Mouse (Mus musculus) liver, embryonic 16.5 days (tissue): ENCODE results near the gene Lrch1. TPM values are rescaled to one million over a fixed set of nuclear protein-coding genes. Genes with fewer than 3 reads are reported as not detected.

ENCODE experiments used
- ATAC-seq: fragments of 200-750 bp; cut with Nextera tagmentation; 2 replicates; pipeline ENCODE4 v1.8.0; 2017; ENCODE audit warnings: low read depth, mild to moderate bottlenecking, moderate number of reproducible peaks, moderate library complexity
- H3K27ac ChIP-seq: fragments of 300-500 bp; sonication (generic); 2 replicates; pipeline ENCODE4 v1.5.1; 2014; ENCODE audit warnings: mild to moderate bottlenecking, low read length
- H3K27me3 ChIP-seq: fragments of 300-500 bp; sonication (generic); 2 replicates; pipeline ENCODE4 v1.6.1; 2014; ENCODE audit warnings: low read depth, low read length, mixed read lengths; ENCODE audit not compliant: control insufficient read depth, insufficient read depth
- H3K36me3 ChIP-seq: fragments of 300-500 bp; sonication (generic); 2 replicates; pipeline ENCODE4 v1.6.1; 2014; ENCODE audit warnings: mild to moderate bottlenecking; ENCODE audit not compliant: control insufficient read depth, insufficient read depth
- H3K4me1 ChIP-seq: fragments of 300-500 bp; sonication (generic); 2 replicates; pipeline ENCODE4 v1.6.1; 2014; ENCODE audit warnings: low read depth, low read length, mixed read lengths; ENCODE audit not compliant: control insufficient read depth
- H3K4me2 ChIP-seq: fragments of 300-500 bp; sonication (generic); 2 replicates; pipeline ENCODE4 v1.6.1; 2014; ENCODE audit warnings: low read depth, low read length, mixed read lengths
- H3K4me3 ChIP-seq: fragments of 300-500 bp; sonication (generic); 2 replicates; pipeline ENCODE4 v1.5.1; 2014; ENCODE audit warnings: low read depth, mild to moderate bottlenecking, low read length
- H3K9ac ChIP-seq: fragments of 300-500 bp; sonication (generic); 2 replicates; pipeline ENCODE4 v1.6.1; 2014; ENCODE audit warnings: low read depth, low read length
- H3K9me3 ChIP-seq: fragments of 300-500 bp; sonication (generic); replicated peaks from 2 replicates; pipeline ENCODE4 v1.6.1; 2016; ENCODE audit warnings: low read length; ENCODE audit not compliant: control insufficient read depth
- WGBS: fragments of 180-500 bp; shearing (Covaris S2); extraction: QIAGEN DNeasy Blood & Tissue Kit; methylation state at CpG from one replicate; pipeline ENCODE4 v1.1.7; 2014; ENCODE audit not compliant: insufficient replicate concordance; 5-methylcytosine and 5-hydroxymethylcytosine counted together
- polyA plus RNA-seq: library from polyadenylated mRNA; unstranded; fragments of >200 nt; fragmentation: Nextera tagmentation; extraction: Ambion mirVana; gene quantifications from 2 replicates; pipeline ENCODE4 v1.2.1, GENCODE M21; 2015

Gene Lrch1
- polyA plus RNA-seq, 1 experiment from 2014 or later: 4.5 TPM

DNA sequence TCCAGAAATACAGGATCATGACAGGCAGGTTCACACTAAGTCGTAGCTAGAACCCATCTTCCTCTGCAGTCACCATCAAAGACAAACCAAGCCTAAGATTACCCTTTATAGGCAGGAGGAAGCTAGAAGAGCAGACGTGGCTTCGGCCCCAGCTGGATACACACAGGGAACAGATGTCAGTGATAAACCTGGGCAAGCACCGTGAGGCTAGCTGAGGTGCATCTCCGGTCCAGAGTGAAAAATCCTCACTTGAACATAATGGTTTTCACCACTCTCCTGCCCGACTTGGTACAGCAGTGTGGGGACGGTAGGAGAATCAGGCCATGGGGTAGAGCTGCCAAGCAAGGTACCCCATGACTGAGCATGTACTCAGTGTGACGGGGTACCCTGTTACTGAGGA, 38.7 kb downstream of the Lrch1 start:
- ATAC-seq: peak; percentile 19; the same call in 1 of the 2 replicates

DNA sequence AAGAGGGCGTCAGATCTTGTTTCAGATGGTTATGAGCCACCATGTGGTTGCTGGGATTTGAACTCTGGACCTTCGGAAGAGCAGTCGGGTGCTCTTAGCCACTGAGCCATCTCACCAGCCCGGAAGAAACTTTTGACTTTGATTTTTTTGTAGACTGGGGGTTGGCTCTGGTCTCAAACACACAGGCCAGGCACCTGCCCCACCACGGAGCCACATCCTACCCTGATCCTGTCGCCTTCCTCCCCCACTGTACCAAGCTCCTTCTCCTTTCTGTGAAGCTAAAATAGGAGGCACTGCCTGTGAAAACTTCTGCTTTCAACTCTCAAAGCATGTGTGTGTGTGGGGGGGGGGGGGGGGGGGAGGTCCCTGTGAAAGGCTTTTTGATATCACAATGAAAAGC, 39.4 kb downstream of the Lrch1 start:
- Histone ChIP-seq H3K4me1 (peaks cover 4% of the 10 kb centered on the region; the same call in 1 of the 2 replicates), H3K9me3 (no peaks in the 10 kb centered on the region), H3K4me2 (no peak overlapping the region), H3K27ac (no peak overlapping the region), H3K27me3 (no peaks in the 10 kb centered on the region), H3K4me3 (no peak overlapping the region), H3K9ac (no peak overlapping the region), H3K36me3 (no peaks in the 10 kb centered on the region)
- no peak for ATAC-seq
- 46% methylated on average over 6 of the region's 6 CpGs for WGBS

More for the DNA sequence above, 38.7 kb downstream of the Lrch1 start:
- peaks cover 3% of the 10 kb centered on the region; the same call in 1 of the 2 replicates for H3K4me1 ChIP-seq
- H3K4me2 ChIP-seq: no peak overlapping the region
- no peak overlapping the region for H3K4me3 ChIP-seq
- no peaks in the 10 kb centered on the region for H3K36me3 ChIP-seq
- H3K9me3 ChIP-seq: no peaks in the 10 kb centered on the region
- no peaks in the 10 kb centered on the region for H3K27me3 ChIP-seq
- WGBS: 51% methylated on average over 8 of the region's 8 CpGs
- H3K9ac ChIP-seq: no peak overlapping the region
- H3K27ac ChIP-seq: no peak overlapping the region

- WGBS: 77% methylated on average over 8 of the region's 8 CpGs
- no peak overlapping the region for H3K4me2 ChIP-seq
- no peak overlapping the region for H3K9ac ChIP-seq
- no peak overlapping the region for H3K27ac ChIP-seq
- no peaks in the 10 kb centered on the region for H3K9me3 ChIP-seq
- no peaks in the 10 kb centered on the region for H3K36me3 ChIP-seq
- no peak for ATAC-seq
- H3K4me3 ChIP-seq: no peak overlapping the region
- H3K4me1 ChIP-seq: peaks cover 6% of the 10 kb centered on the region; the same call in 1 of the 2 replicates
- no peaks in the 10 kb centered on the region for H3K27me3 ChIP-seq
These were observed 40.0 kb downstream of the Lrch1 start for GRCm38 (mm10) chr14:74907706-74908105.

DNA sequence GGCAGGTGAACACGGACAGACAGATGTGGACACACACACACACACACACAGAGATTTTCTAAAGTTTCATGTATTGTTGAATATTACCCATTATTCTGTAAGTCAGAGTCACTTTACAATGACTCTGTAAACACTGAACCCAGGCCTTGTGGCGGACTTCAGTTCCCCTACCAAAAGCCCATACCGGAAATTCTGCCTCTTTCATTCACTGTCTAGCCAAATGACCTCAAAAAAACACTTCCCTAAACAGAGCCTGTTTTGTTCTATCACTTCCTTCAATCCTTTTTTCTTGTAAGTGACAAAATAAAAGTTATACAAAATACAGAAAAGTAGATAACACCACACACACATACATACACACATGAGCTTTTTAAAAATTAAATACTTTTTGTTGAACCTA, 41.7 kb downstream of the Lrch1 start:
- H3K27me3 ChIP-seq: no peaks in the 10 kb centered on the region
- no peak overlapping the region for H3K27ac ChIP-seq
- H3K36me3 ChIP-seq: no peaks in the 10 kb centered on the region
- peaks cover 7% of the 10 kb centered on the region for H3K4me1 ChIP-seq
- H3K9ac ChIP-seq: no peak overlapping the region
- 46% methylated on average over 3 of the region's 3 CpGs for WGBS
- ATAC-seq: no peak
- no peak overlapping the region for H3K4me3 ChIP-seq
- H3K9me3 ChIP-seq: no peaks in the 10 kb centered on the region
- H3K4me2 ChIP-seq: no peak overlapping the region

DNA sequence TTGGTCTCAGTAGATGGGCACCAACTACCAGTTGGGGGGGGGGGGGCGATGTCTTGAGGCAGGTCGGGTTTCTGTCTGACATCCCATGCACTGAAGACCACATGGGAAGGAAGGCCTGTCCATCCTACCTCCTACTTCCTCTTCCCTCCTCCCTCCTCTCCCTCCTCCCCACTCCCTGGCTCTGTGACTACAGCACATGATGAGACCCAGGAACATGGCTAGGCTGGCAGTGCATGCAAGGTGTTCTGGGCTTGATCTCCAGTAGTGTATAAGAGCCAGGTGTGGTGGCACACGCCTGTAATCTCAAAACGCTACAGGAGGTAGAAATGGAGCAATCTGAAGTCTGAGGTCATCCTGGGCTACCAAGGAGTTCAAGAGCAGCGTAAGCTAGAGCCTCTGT, 43.2 kb downstream of the Lrch1 start:
- Histone ChIP-seq H3K4me1 (peaks cover 17% of the 10 kb centered on the region), H3K27me3 (no peaks in the 10 kb centered on the region), H3K4me2 (no peak overlapping the region), H3K36me3 (no peaks in the 10 kb centered on the region), H3K4me3 (no peak overlapping the region), H3K27ac (no peak overlapping the region), H3K9ac (no peak overlapping the region), H3K9me3 (no peaks in the 10 kb centered on the region)
- 64% methylated on average over 5 of the region's 5 CpGs for WGBS
- no peak for ATAC-seq

- Histone ChIP-seq H3K4me2 (no peak overlapping the region), H3K36me3 (no peaks in the 10 kb centered on the region), H3K27me3 (no peaks in the 10 kb centered on the region), H3K4me1 (peaks cover 17% of the 10 kb centered on the region), H3K4me3 (no peak overlapping the region), H3K9me3 (no peaks in the 10 kb centered on the region), H3K27ac (no peak overlapping the region), H3K9ac (no peak overlapping the region)
- 78% methylated on average over 4 of the region's 4 CpGs for WGBS
- ATAC-seq: no peak
These were observed 44.6 kb downstream of the Lrch1 start for GRCm38 (mm10) chr14:74903047-74903446.

DNA sequence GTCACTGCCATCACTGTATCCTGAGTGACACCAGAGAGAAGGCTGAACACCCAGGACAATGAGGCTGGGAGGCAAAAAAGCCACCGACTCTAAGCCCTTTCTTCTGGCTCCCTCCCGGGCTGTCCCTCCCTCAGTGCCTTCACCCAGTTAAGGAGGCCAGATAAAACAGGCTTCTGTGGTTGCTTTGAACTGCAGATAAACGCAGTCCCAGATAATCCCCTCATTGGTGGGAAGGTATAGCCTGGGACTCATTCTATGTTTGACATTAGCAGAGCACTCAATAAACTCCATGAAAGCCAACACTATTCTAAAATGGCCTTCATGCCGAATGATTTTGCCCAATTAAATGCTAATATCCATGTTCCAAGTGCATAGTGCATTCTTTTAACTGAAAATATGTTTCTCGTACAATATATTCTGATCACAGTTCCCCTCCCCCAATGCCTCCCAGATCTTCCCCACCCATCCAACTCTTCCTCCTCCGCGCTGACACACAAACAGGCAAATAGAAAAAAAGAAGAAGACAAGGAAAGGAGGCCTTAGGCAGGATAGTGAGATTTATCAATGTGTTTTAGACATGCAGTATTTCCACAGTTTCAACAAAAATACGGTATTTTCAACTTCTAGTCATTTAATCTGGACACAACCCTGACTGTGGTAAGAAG, 46.8 kb downstream of the Lrch1 start:
- H3K9me3 ChIP-seq: no peaks in the 10 kb centered on the region
- H3K27ac ChIP-seq: peak overlapping the region; percentile 29
- H3K4me3 ChIP-seq: no peak overlapping the region
- ATAC-seq: peak; percentile 92
- peak overlapping the region; percentile 12 for H3K4me2 ChIP-seq
- H3K27me3 ChIP-seq: no peaks in the 10 kb centered on the region
- H3K4me1 ChIP-seq: peaks cover 14% of the 10 kb centered on the region
- 34% methylated on average over 8 of the region's 8 CpGs for WGBS
- H3K36me3 ChIP-seq: no peaks in the 10 kb centered on the region
- H3K9ac ChIP-seq: peak overlapping the region; percentile 30

GRCm38 (mm10) chr14:74899953-74900704, 47.5 kb downstream of the Lrch1 start:
- WGBS: 43% methylated on average over 13 of the region's 13 CpGs
- Histone ChIP-seq H3K36me3 (no peaks in the 10 kb centered on the region), H3K9me3 (no peaks in the 10 kb centered on the region), H3K4me2 (peak overlapping the region; percentile 12), H3K9ac (peak overlapping the region; percentile 30), H3K4me3 (no peak overlapping the region), H3K27ac (peak overlapping the region; percentile 29), H3K27me3 (no peaks in the 10 kb centered on the region), H3K4me1 (peaks cover 14% of the 10 kb centered on the region)
- ATAC-seq: peak; percentile 42; the same call in 1 of the 2 replicates

- Histone ChIP-seq H3K27me3 (no peaks in the 10 kb centered on the region), H3K4me1 (peaks cover 14% of the 10 kb centered on the region), H3K36me3 (no peaks in the 10 kb centered on the region), H3K27ac (no peak overlapping the region), H3K9ac (no peak overlapping the region), H3K4me3 (no peak overlapping the region), H3K4me2 (no peak overlapping the region), H3K9me3 (no peaks in the 10 kb centered on the region)
- no peak for ATAC-seq
- WGBS: 85% methylated on average over 5 of the region's 5 CpGs
These were observed 48.7 kb downstream of the Lrch1 start for GRCm38 (mm10) chr14:74898939-74899338.
